Mouse (Mus musculus) megakaryocyte, embryonic 14.5 days (primary cell): Measurements from ENCODE around the gene Nat14. TPM values are rescaled to one million over a fixed set of nuclear protein-coding genes. Genes with fewer than 3 reads are reported as not detected.
A peak's percentile ranks its signal among the peaks of the same experiment; 100 is the strongest.

Experiments
- H3K27me3 ChIP-seq: replicated peaks from 2 replicates; pipeline ENCODE3; 2012; ENCODE audit warnings: inconsistent platforms
- H3K36me3 ChIP-seq: replicated peaks from 2 replicates; pipeline ENCODE3; 2012; ENCODE audit warnings: low read length, inconsistent platforms, mixed read lengths
- H3K4me1 ChIP-seq: 2 replicates; pipeline ENCODE4 v1.6.1; 2012; ENCODE audit warnings: inconsistent platforms
- H3K4me3 ChIP-seq: replicated peaks from 2 replicates; pipeline ENCODE3; 2012; ENCODE audit warnings: moderate library complexity, mild to moderate bottlenecking, inconsistent platforms
- H3K9me3 ChIP-seq: 2 replicates; pipeline ENCODE4 v1.6.1; 2012; ENCODE audit warnings: inconsistent platforms
- FLI1 ChIP-seq: IDR thresholded peaks from 2 replicates; pipeline ENCODE4 v1.6.1; 2012; ENCODE audit warnings: low read length, inconsistent platforms, mixed read lengths
- GATA1 ChIP-seq: IDR thresholded peaks from 3 replicates; pipeline ENCODE4 v1.6.1; 2012; ENCODE audit warnings: mixed read lengths, low read length, inconsistent platforms, borderline replicate concordance
- polyA plus RNA-seq: library from polyadenylated mRNA; stranded (reverse); fragments of >175 nt; gene quantifications from 2 replicates; pipeline ENCODE4 v1.2.3, GENCODE M21; 2012; ENCODE audit warnings: low replicate concordance; ENCODE audit not compliant: insufficient read depth

The Nat14 gene
- polyA plus RNA-seq, 1 experiment, result 0.51 TPM

DNA sequence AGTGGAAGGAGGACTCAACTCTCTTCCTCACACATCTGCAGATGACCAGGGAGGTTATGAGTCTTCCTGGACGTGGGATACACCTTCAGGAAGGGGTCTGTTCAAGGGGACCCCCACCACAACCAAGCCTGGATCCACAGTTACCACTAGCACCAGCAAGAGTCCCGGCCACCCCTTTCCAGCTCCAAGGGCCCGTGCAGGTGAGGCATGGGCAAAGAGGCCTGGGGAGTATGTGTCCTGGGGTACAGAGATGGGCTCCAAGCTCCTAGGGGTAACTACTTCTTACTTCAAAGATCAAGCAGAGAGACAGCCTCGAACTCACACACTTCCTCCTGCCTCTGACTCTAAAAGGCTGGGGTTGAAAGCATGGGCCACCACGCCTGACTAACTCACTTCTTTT is 20.8 kb downstream of the Nat14 start:
- H3K4me1 ChIP-seq, result peaks cover 36% of the 10 kb centered on the region
- H3K27me3 ChIP-seq, result peaks cover 44% of the 10 kb centered on the region
- H3K9me3 ChIP-seq, result no peaks in the 10 kb centered on the region
- H3K4me3 ChIP-seq, result no peak overlapping the region
- no peak for TF ChIP-seq FLI1
- TF ChIP-seq GATA1, result no peak
- H3K36me3 ChIP-seq, result no peaks in the 10 kb centered on the region

DNA sequence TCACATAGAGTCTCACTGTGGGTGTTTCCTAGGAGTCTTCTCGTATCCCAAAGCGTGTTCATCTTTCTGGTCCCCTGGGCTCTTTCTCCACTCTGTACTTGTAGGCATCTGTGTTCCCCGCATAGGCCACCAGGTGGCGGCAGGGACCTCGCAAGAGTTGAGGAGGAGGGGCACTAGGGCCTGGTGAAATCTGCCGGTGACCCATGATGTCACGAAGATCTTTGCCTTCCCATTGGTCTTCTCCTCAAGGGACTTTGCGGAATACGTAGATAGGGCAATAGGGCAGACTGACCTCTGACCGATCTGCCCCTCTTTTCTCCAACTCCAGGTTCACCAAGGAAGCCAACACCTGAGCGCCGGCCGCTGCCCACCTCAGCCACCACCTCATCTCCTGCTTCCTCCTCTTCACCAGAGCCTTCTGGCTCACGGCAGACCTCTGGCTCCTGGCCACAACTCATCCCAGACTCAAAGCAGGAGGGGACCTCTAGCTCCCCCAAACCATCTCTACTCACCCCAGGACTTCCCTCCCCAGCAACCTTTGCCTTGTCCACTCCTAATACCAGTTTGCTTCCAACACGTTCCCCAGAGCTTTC is 21.5 kb downstream of the Nat14 start:
- Histone ChIP-seq H3K4me1 (peaks cover 32% of the 10 kb centered on the region), H3K36me3 (no peaks in the 10 kb centered on the region), H3K4me3 (peak overlapping the region; percentile 89), H3K9me3 (no peaks in the 10 kb centered on the region), H3K27me3 (peaks cover 48% of the 10 kb centered on the region)
- TF ChIP-seq GATA1 (no peak), FLI1 (no peak)

DNA sequence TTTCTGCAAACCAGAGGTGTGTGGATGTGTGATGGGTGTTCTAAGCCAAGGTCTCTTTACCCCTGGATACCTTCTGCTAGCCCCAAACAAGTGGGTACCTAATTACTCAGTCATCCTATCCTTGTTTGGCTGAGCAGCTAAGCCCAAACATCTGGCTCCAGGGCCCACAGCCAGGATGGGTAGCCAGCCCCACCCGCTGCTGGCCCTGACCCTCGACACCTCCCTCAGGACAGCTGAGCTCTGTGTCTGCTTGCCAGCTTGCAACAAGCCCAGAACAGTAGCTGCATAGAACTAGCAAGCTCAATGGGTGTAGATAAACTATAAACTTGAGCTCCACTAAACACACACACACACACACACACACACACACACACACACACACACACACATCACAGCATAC is 26.0 kb downstream of the Nat14 start:
- peaks cover 3% of the 10 kb centered on the region; the same call in 1 of the 2 replicates for H3K9me3 ChIP-seq
- no peak for TF ChIP-seq GATA1
- no peak overlapping the region for H3K4me3 ChIP-seq
- peaks cover 59% of the 10 kb centered on the region for H3K27me3 ChIP-seq
- H3K36me3 ChIP-seq, result no peaks in the 10 kb centered on the region
- H3K4me1 ChIP-seq, result peaks cover 35% of the 10 kb centered on the region

DNA sequence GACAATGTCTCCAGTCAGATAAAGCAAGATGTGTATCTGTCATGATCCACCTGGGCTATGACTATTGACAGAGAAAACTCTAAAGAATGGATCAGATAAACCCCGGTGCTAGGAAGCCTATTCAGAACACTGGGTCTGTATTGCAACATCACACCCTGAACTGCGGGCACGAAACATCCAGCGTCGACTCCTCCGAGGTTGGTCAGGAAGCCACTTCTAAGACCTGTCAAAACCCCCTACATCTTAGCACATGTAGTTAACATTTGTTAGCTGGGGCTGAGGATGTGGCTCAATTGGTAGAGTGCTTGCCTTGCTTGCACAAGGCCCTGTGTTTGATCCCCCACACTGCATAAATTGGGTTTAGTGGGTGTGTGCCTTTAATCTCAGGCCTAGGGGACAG is 26.6 kb downstream of the Nat14 start:
- TF ChIP-seq FLI1, result no peak
- no peak for TF ChIP-seq GATA1
- Histone ChIP-seq H3K36me3 (no peaks in the 10 kb centered on the region), H3K27me3 (peaks cover 64% of the 10 kb centered on the region), H3K4me1 (peaks cover 30% of the 10 kb centered on the region), H3K4me3 (no peak overlapping the region), H3K9me3 (peaks cover 8% of the 10 kb centered on the region; the same call in 1 of the 2 replicates)

DNA sequence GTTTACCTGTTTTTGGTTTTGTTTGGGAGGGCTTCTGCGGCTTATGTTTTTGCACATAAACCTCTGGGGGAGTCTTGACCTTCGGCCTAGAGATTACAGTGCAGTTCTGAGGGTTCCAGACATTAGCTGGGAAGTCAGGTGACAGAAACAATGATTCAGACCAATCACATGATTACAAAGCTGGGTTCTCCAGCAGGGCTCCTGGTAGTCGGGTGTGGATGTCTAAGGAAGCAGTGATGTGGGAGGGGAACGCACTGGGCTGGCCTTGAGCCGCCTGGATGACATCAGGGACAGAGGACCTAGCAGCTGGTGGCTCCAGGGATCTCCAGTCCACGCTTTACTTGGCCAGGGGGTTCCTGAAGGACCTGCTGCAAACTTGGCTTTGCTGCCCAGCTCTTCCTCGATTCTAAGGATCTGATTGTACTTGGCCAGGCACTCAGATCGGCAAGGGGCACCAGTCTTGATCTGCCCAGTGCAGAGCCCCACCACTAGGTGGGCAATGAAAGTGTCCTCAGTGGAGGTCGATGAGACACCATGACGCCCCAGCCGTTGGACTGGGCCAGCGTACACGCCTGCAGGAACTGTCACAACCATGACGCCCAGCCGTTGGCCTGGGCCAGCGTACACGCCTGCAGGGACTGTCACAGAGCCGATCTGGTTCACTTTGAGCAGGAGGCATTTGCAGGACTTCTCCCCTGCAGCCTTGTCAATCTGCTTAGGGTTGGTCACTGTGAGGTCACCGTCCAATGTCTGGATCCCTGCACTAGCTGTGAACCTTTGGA is 28.9 kb downstream of the Nat14 start:
- peaks cover 9% of the 10 kb centered on the region; the same call in 1 of the 2 replicates for H3K9me3 ChIP-seq
- TF ChIP-seq GATA1 (no peak), FLI1 (no peak)
- no peaks in the 10 kb centered on the region for H3K36me3 ChIP-seq
- H3K4me3 ChIP-seq, result no peak overlapping the region
- peaks cover 20% of the 10 kb centered on the region for H3K4me1 ChIP-seq
- H3K27me3 ChIP-seq, result peaks cover 56% of the 10 kb centered on the region

DNA sequence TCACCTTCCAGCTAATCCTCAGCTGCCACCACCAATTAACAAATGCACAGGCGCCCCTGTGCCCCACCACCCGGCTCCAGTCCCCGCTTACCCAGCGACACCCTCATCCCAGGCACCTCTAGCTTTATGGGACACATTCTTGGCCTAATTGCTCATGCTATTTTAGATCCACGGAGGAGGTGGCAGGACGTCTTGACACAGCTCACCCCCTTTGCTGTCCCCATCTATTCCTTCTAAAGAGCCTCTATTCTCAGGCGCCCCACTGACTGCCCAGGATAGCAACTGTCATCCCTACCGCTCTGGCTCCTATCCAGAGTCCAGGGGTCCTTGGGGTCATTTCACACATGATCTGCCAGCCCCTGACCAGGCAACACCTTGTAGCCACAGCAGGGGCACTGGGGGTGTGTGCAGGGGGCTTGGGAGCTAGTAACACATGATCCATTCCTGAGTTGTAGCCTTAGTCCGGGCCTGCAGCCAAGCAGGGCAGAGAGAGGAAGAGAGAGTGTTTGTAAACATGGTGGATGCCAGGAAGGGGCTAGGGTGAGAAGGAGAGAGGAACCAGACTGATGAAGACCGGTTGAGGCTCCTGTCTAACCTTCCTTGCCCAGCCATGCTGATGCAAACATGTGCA is 32.1 kb downstream of the Nat14 start:
- H3K36me3 ChIP-seq, result no peaks in the 10 kb centered on the region
- H3K4me1 ChIP-seq, result peaks cover 26% of the 10 kb centered on the region
- H3K4me3 ChIP-seq, result no peak overlapping the region
- H3K9me3 ChIP-seq, result peaks cover 9% of the 10 kb centered on the region; the same call in 1 of the 2 replicates
- H3K27me3 ChIP-seq, result peaks cover 39% of the 10 kb centered on the region
- no peak for TF ChIP-seq GATA1

DNA sequence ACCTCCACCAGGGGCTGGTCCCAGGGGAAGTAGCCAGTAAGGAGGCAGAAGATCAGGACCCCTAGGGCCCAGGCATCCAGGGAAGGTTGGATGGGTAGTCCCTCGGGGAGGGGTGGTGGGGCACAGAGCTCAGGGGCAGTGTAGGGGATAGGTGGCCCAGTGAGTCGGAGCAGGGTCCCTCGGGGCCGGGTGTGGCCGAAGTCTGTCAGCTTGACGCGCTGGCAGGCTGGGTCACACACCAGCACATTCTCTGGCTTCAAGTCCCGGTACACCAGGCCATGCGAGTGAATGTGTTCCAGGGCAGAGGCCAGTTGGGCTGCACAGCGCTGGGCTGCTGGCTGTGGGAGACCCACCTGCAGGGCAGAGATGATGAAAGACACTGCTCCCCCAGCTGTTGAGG is 35.5 kb downstream of the Nat14 start:
- H3K4me3 ChIP-seq, result no peak overlapping the region
- H3K4me1 ChIP-seq, result peaks cover 18% of the 10 kb centered on the region
- TF ChIP-seq GATA1, result no peak
- TF ChIP-seq FLI1, result no peak
- no peaks in the 10 kb centered on the region for H3K36me3 ChIP-seq
- H3K9me3 ChIP-seq, result peaks cover 9% of the 10 kb centered on the region; the same call in 1 of the 2 replicates
- H3K27me3 ChIP-seq, result peaks cover 21% of the 10 kb centered on the region

DNA sequence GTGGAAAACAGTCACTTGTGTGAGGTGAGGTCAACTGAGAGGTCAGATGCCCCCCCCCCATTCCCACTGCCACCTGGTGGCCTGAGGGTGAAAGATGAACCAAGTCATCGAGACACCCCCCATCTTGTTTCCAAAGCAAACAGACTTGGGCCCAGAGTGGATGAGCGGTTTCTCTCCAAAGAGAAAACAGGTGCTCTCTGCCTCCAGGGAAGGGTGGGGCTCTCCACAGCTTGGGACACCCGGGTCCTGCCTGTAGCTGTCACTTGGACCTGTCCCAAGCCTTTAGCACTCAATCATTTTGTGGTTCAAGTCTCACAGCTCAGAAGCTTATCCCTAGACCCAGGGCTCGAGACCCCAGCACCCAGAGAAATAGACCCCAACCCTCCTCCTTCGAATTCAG is 41.7 kb downstream of the Nat14 start:
- H3K27me3 ChIP-seq, result peaks cover 23% of the 10 kb centered on the region

DNA sequence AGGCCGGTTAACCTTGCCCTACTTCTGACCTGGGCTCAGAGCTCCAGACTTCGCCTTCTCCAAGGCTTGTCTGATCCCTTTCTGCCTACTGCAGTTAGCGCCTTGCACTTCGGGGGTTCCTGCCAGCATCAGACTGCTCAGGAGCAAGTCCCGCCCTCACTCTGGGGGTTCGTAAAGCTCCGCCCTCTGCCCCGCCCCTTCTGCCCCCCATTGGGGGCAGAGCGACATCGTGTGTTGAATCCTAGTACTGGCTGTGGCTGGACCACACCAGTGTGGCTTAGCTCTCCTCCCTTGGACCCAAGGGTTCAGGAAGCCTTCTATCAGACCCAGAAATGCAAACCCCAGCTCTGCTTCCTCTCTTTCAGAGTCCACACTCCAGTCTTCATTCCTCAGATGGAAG is 42.4 kb downstream of the Nat14 start, which contains the start of gene Sbk2:
Gene Sbk2 (minus strand): TSS at position 135 of the 400 bp plus-strand sequence.
- peak within 1 kb of the TSS; percentile 89 for H3K4me3 ChIP-seq
- H3K4me1 ChIP-seq, result peaks cover 16% of the 10 kb centered on the region
- no peaks in the 10 kb centered on the region for H3K9me3 ChIP-seq
- TF ChIP-seq GATA1 (no peak), FLI1 (no peak)
- peaks cover 27% of the 10 kb centered on the region for H3K27me3 ChIP-seq
- no peaks in the 10 kb centered on the region for H3K36me3 ChIP-seq

More for the DNA sequence above, 41.7 kb downstream of the Nat14 start:
- Histone ChIP-seq H3K4me1 (peaks cover 23% of the 10 kb centered on the region), H3K4me3 (peak overlapping the region; percentile 89), H3K9me3 (no peaks in the 10 kb centered on the region), H3K36me3 (no peaks in the 10 kb centered on the region)
- no peak for TF ChIP-seq FLI1
- TF ChIP-seq GATA1, result no peak

DNA sequence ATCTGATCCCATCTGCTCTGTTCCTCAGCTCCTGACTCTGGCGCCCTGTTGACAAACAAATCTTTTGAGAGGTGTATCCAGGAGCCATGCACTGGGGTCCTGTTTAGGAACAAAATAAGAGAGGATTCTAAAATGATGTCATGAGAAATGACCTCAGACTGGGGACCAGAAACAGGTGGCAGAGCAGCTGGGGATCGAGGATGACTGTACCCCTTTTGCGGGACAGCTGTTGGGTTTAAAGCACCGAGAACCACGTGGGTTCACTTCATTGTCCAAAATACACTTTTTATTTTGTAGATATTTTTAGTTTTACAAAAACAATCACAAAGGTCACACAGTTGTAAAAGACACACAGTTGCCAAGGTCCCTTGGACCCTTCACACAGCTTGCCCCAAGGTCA is 43.2 kb downstream of the Nat14 start:
- Histone ChIP-seq H3K27me3 (peaks cover 34% of the 10 kb centered on the region), H3K4me3 (no peak overlapping the region), H3K9me3 (no peaks in the 10 kb centered on the region), H3K4me1 (peaks cover 12% of the 10 kb centered on the region), H3K36me3 (no peaks in the 10 kb centered on the region)
- TF ChIP-seq GATA1, result no peak
